Mouse (Mus musculus) left cerebral cortex, postnatal 4 days (tissue): Measurements from ENCODE around the gene Kansl1. TPM values are rescaled to one million over a fixed set of nuclear protein-coding genes. Genes with fewer than 3 reads are reported as not detected.

ENCODE experiments used
- DNase-seq: peaks from one replicate; pipeline ENCODE4 v3.0.0-alpha.2; 2022
- intact Hi-C: fragments of 180-260 bp; cut with DNase I; formaldehyde crosslinking; loops from one replicate; pipeline ENCODE4 v1.15.1; 2025
- total RNA-seq, 2 experiments: library from RNA; stranded (reverse); gene quantifications; 2 replicates each; pipeline ENCODE4 v1.2.3; 2021

Kansl1 gene
- total RNA-seq, 2 experiments from 2014 or later: 74.9 to 79.6 TPM

DNA sequence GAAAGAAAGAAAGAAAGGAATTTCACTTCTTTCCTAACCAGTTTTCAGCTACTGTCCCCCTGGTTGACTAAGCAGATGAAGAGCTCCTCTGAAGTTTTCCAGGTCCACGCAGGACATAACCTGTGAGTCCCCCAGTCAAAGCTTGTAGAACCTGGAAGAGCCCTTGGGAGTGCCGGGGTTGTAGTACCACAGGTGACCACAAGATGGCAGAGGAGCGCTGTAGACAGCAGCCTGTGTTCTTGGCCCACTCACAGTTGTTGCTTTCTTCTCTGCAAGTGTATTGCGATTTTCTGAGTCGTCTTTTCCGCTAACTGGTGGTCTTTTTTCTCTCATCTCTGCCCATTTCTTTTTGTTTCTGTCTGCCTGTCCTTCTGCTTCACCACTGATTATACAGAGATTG lies 153.0 kb downstream of the Kansl1 start:
- peak; percentile 78 for DNase-seq
- intact Hi-C loops: loop anchor here (10.0 kb wide), 1 partner anchor 149 kb away; the partner anchor contains the start of gene Kansl1

DNA sequence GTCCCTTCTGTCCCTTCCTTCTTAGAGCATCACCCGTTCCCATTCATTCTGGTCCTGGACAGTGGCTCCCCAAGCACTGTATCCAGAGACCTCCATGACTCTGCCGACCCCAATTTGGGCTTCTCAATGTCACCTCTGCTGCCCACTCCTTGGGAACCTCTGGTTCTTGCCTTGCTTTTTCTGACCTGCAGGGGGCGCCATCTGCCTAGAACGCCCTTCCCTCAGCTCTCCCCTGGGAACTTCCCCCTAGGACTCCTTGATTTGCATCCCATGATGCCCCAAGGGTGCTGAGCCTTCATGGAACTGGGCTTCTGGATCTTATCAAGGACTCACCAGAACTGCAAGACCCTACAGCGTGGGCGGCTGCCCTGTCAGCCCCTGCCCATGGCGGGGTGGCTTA lies 157.0 kb downstream of the Kansl1 start:
- intact Hi-C loops: loop anchor here (10.0 kb wide), 1 partner anchor 153 kb away; the partner anchor contains the start of gene Kansl1
- no peak for DNase-seq

DNA sequence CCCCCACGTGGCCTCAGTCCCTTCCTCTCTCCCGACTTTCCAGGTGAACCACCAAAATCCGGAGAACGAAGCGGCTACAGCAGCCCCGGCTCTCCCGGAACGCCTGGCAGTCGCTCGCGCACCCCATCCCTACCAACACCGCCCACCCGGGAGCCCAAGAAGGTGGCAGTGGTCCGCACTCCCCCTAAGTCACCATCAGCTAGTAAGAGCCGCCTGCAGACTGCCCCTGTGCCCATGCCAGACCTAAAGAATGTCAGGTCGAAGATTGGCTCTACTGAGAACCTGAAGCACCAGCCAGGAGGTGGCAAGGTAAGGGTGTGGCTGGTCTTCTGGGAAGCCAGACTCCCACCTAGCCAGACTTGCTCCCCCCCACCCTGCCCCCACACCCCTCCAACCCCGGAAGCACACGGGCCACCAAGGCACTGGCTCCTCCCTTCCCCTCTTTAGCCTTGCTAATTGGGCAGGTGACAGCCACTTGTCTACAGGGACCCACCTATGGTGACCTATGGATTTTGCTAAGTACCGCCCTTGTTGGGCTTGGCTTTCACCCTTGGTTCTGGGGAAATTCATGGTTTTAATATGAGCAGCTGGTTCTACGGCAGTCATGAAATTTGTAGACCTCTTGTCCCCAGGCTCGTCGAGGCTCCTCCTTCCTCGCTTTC lies 158.3 kb downstream of the Kansl1 start:
- intact Hi-C loops: loop anchor here (10.0 kb wide), 1 partner anchor 154 kb away; the partner anchor contains the start of gene Kansl1
- DNase-seq: no peak

DNA sequence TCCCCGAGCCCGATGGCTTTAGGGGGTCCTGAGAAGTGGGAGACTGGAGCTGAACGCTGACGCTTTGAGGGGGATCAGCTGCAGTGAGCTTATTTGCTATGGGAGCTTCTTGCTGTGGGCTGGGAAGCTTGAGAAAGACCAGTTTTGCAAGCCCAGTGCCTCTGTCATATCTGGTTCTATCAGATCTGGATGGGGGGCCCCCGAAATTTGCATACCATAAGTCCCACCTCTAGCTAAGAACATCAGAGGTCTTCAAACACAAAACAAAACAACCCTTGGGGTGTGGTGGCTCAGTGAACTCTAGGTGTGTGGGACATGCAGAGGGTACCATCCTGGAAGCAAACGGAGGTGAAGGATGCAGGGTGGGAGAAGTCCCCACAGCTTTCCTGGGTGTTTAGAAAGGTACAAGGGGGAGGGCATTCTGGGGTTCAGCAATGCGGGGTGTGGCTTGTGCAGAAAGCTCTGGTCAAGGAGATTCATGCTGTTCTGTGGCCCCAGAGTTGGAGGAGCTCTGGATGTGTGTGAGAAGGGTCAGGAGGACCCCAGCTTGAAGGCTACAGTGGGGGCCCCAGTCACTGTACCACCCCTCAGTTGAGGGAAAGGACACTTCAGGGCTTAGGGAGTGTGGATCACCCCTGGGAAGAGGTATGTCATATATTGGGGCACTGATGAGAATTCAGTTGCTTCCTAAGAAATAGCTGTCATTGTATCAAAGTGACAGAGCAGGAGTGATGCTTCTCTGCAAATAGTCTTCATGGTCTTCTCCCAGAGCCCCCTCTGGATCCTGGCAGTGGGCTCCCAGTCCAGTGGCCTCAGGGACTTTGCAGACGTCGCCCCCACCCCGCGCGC lies 159.1 kb downstream of the Kansl1 start:
- intact Hi-C loops: loop anchor here (10.0 kb wide), 1 partner anchor 155 kb away; the partner anchor contains the start of gene Kansl1
- DNase-seq: no peak

DNA sequence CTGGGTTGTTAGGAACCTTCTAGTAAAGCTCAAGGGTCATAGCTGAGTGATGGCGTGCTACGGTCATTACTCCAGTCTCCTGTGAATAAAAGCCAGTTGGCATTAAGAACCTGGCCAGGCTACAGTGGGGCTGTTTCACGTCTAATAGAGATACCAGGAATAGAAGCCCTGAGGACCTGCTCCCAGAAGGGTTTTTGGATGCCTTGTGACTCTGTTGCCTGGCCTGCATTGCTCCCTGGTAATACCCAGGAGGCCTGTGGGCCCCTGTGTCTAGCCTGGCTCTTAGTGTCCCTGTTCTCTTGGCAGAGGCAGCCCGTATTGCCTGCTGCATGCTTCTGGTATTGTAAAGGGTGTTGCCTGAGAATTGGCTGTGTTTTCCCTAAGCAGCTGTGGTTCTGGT lies 161.5 kb downstream of the Kansl1 start:
- intact Hi-C loops: no loop called here

DNA sequence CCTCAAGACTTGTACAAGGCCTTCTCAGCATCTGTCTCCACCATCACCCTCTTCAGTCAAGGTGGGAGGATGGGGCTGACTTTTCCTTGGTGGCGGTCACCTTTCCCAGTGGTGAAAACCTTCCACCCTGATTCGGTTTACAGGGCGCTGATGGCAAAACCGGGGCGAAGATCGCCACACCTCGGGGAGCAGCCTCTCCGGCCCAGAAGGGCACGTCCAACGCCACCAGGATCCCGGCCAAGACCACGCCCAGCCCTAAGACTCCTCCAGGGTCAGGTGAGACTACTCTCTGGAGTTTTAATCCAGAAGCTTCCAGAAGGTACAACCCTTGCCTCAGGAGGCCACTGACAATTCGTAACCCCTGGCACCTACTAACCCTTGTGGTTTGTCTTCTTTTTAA lies 162.2 kb downstream of the Kansl1 start:
- no peak for DNase-seq
- intact Hi-C loops: no loop called here

More for the DNA sequence above, 161.5 kb downstream of the Kansl1 start:
- no peak for DNase-seq

DNA sequence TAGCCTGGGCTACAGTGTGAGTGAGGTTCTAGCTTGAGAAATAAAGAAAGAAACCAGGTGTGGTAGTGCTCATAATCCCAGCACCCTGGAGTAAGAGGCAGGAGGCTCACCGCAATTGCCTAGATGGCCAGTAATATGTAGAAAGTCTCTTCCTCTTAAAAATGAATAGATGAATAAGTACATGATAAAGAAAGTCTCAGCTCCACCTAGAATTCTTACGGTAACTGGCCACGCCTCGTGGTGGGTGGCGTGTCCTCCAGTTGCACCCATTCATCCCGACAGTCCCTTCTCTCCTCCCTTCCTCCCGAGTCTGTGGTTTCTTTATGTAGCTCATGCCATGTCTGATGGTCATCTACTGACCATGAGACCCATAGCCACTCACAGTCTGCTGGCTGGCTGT lies 162.9 kb downstream of the Kansl1 start:
- intact Hi-C loops: no loop called here
- DNase-seq: no peak

DNA sequence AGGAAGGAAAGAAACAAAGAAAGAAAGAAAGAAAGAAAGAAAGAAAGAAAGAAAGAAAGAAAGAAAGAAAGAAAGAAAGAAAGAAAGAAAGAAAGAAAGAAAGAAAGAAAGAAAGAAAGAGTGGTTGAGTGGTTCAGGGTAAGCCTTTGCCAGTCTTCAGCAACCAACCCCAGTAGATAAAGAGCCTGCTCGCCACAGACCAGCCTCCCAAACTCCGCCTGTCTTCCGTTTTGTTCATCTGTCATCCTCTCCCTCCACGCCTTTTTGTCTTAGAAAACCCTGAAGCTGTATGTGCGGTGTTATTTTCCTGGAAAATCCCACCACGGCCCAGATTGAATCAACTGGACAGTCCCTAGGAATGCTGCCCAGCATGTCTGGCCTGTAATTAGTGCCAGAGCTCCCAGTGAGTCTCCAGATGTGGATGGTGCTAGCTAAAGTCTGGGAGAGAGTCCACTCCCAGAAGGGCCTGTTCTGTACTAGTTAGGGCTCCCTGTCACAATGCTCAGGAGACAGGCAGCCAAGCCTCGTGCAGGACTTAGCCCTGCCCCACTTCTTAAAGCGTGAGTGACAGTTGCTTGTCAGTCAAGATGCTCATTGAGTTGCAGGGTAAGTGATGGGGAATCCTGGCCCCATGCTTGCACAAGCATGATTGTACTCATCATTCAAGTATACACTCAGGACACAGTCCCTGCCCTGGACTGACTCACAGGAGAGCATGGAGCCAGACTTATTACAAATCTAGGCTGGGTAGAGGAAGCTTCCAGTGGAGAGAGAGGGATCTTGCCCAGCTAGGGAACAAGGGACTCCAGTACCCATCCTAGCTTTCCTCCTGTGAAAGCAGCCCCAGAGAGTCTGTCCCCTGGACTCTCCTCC lies 165.3 kb downstream of the Kansl1 start:
- intact Hi-C loops: no loop called here
- no peak for DNase-seq

DNA sequence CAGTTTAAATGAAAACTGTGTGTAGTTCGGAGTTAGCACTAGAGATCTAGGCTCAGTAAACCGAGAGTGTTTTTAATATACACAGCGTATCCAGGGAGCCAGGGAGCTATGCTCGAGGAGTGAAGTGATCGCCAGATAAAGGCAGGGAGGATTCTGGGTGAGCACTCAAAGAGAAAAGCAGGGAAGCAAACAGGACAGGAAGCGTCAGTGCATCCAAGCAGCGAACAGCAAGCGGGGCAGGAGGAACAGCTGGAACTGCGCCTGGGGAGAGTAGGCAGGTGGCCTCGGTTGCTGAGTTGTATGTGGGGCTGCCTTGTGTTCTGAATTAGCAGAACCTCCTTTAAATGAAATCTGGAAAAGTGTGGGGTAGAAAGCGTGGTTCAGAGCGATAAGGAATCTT lies 166.0 kb downstream of the Kansl1 start:
- no peak for DNase-seq
- intact Hi-C loops: no loop called here

DNA sequence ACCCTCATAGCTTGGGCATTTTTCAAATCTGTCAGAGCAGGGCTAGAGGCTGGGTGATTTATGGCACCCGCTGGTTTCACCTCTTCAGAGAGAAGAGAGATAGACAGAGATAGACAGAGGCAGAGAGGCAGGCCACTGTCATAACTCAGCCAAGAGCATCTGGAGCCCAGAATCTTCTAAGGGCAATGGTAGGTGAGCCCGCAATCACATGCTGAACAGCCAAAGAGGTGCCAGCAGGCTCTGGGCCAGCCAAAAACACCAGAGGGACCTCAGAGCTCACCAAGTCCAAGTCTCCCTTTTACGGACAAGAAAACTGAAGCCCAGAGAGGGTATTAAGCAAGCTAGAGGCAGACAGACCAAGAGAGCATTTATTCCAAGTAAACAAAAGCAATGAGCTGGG lies 171.0 kb downstream of the Kansl1 start:
- no peak for DNase-seq
- intact Hi-C loops: no loop called here

DNA sequence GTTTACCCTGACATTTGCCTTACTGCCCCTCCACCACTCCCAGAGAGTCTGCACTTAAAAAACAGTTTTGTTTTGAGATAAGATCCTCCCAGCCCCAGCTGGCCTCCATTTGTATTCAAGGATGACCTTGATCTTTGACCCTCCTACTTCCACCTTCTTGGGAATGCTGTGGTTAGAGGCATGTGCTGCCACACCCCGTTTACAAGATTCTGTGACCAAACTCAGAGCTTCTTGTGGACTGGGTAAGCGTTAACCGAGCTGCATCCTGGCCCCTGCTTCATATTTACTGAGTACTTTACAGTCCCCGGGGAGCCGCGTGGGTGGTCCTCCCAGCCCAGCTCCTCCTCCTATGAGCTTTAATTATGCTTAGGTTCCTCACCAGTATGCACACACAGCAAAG lies 173.0 kb downstream of the Kansl1 start:
- intact Hi-C loops: no loop called here

DNA sequence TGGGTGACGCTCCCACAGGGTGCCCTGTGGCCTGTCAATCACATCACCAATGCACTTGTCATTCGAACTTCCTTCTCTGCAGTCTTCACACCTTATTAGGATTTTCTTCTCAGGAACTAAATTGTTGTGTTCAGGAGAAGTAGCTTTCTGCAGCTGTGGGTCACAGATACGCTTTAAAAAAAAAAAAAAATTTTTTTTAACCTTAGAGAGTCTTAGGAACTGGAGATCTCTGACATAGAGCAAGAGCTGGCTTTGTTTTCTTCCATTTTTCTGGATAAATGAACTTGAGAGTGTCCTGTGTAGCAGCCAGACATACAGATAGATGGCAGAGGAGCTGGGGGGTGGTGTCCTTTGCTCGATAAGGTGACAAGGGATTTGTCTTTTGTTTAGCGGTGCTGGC lies 173.5 kb downstream of the Kansl1 start:
- DNase-seq: no peak
- intact Hi-C loops: no loop called here

More for the DNA sequence above, 173.0 kb downstream of the Kansl1 start:
- no peak for DNase-seq

DNA sequence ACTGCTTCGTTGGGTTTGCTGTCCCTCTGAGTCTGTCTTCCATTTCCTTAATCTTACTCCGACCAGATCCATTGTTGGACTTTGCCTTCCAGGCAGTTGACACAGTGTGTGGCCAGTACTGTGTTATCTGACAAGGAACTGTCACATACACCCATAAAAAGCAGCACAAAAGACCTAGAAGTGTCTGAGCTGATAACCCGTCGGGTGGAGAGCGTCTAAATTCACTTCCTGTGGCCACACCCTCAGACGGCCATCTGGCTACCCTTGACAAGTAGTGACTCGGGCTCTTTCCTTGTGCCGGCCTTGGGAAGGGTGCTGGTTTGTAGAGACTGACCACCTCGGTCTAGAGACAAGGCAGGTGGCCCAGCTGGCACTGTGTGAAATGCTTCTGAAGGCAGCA lies 175.4 kb downstream of the Kansl1 start:
- no peak for DNase-seq
- intact Hi-C loops: no loop called here

DNA sequence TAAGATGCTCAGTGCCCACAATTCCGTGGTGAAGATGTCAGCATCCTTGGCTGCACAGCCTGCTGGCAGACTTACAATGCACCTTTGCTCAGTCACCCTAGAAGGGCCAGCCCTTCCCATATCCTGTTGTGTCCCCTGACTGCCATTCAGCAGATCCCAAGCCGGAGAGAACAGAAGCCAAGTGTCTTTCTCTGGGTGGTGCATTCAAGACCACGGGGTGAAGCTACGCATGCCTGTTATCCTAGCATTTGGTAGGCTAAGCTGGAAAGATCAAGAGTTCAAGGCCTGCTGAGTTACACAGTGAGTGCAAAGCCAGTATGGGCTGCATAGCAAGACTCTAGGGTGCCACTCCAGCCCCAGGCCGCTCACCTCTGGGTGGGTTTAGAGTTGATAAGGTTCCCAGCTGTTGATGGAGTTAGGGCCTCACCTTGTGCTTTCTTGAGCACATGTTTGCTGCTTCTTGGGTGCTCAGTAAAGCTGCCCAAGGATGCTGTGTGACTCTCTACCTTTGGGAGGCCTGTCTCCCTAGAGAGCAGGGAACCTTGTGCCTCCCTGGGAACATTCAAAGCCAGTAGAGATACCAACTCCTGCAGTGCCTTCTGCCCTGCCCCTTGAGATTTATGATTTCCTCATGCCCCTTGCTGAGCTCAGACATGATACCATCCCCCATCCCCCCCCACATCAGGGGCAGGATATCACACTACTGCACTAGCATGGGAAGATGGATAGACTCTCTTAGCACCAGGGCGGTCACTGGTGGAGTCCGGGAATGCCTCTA lies 176.0 kb downstream of the Kansl1 start:
- intact Hi-C loops: no loop called here
- DNase-seq: no peak

DNA sequence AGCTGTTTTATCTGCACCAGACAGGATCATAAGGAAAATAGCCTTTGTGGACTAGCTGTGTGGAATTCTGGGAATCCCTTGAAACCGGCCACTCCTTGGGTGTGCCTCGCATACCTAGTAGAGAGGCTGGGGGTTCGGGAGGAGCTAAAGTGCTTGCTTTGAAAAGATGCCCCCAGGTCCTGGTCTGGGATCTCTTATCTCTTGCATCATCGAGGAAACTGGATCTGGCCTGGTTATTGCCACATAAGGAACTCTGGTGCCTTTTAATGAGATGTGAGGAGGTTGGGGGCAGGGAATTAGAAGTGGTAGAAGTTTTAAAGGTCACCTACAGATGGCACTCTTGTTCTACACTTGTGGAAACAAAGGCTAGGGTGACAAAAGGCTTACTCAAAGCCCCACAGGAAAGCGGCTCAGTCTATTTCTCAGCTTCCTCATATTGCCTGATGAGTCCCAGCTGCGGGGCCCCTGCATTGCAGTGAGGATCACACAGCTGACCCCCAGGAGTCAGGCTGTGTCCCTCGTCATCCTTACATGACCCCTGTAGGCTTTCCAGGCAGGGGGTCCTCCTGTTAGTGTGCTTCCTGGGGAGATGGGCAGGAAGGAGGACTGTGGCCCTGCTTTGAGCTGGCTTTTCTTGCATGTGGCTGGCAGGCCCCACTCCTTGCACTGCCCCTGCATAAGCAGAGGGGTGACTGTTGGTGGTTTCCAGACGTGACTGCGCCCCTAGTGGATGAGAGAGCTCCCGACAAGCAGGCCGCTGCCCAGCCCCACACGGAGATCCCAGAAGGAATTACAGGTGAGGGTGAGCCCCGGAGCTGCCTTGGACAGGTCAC lies 179.2 kb downstream of the Kansl1 start:
- DNase-seq: peak; percentile 68
- intact Hi-C loops: no loop called here

DNA sequence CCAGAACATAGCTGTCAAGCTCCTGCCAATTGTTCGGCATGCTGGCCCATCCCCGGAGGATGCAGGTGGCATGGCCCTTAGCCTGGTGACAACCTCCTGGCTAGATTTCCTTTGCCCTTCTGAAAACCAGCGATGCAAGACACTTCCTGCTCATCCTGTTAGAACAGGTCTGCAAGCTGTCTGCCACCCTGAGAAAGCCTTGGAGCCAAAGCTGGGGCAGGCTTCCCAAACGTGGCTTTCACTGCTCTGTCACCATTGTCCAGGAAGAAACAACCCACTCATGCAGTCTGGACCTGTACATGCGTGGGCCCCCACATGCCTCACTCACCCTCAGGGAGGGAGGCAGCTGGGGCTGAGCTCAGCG lies 179.8 kb downstream of the Kansl1 start:
- peak; percentile 76 for DNase-seq
- intact Hi-C loops: no loop called here

DNA sequence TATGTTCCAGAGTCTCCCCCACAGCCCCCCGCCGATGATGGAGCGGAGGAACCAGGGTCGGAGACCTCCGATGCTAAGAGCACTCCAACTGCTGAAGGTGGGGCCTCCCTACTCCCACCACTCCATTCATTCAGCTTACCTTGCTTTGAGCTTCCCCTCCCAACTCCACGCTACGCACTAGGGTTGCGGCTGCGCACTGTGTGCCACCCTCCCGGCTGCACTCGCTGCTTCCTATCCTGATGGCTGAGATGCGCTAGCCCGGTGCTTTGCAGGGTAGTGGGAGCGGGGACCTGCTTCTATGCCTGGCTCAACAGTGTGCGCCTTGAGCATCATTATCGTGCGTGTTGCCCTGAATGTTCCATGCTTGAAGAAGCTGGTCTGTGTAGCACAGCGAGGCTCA lies 181.5 kb downstream of the Kansl1 start:
- no peak for DNase-seq
- intact Hi-C loops: no loop called here
